Mouse (Mus musculus) CH12.LX (cell line): Measurements from ENCODE around the gene Cenpp.

Experiments
- CTCF ChIP-seq, 2 experiments: IDR thresholded peaks in 1 of 2; conservative IDR thresholded peaks in 1 of 2; 2 replicates each; pipeline ENCODE4 v1.5.1; 2011 to 2012; ENCODE audit warnings: low read depth in 2 of 2, low read length in 2 of 2, improper control_type of control experiment in 1 of 2, inconsistent platforms in 1 of 2, mild to moderate bottlenecking in 1 of 2, moderate library complexity in 1 of 2
- E2F4 ChIP-seq: IDR thresholded peaks from 2 replicates; pipeline ENCODE4 v1.6.1; 2011; ENCODE audit warnings: low read depth, low read length, improper control_type of control experiment; ENCODE audit not compliant: insufficient replicate concordance
- MAX ChIP-seq: IDR thresholded peaks from 2 replicates; pipeline ENCODE4 v1.6.1; 2011; ENCODE audit warnings: low read length, improper control_type of control experiment
- MYC ChIP-seq: IDR thresholded peaks from 2 replicates; pipeline ENCODE4 v1.6.1; 2011; ENCODE audit warnings: low read depth, mild to moderate bottlenecking, improper control_type of control experiment, low read length
- POLR2A ChIP-seq: IDR thresholded peaks from 2 replicates; pipeline ENCODE4 v1.6.1; 2011; ENCODE audit warnings: low read depth, mild to moderate bottlenecking, improper control_type of control experiment, low read length
- POLR2AphosphoS2 ChIP-seq: IDR thresholded peaks from 2 replicates; pipeline ENCODE4 v1.6.1; 2011; ENCODE audit warnings: low read depth, low read length, improper control_type of control experiment
- SIN3A ChIP-seq: IDR thresholded peaks from 2 replicates; pipeline ENCODE4 v1.6.1; 2012; ENCODE audit warnings: low read length, improper control_type of control experiment, inconsistent platforms
- SMC3 ChIP-seq: IDR thresholded peaks from 2 replicates; pipeline ENCODE4 v1.6.1; 2011; ENCODE audit warnings: low read depth, low read length, improper control_type of control experiment
- TCF12 ChIP-seq: IDR thresholded peaks from 2 replicates; pipeline ENCODE4 v1.6.1; 2014; ENCODE audit warnings: low read depth, mild to moderate bottlenecking, inconsistent platforms, low read length, improper control_type of control experiment

DNA sequence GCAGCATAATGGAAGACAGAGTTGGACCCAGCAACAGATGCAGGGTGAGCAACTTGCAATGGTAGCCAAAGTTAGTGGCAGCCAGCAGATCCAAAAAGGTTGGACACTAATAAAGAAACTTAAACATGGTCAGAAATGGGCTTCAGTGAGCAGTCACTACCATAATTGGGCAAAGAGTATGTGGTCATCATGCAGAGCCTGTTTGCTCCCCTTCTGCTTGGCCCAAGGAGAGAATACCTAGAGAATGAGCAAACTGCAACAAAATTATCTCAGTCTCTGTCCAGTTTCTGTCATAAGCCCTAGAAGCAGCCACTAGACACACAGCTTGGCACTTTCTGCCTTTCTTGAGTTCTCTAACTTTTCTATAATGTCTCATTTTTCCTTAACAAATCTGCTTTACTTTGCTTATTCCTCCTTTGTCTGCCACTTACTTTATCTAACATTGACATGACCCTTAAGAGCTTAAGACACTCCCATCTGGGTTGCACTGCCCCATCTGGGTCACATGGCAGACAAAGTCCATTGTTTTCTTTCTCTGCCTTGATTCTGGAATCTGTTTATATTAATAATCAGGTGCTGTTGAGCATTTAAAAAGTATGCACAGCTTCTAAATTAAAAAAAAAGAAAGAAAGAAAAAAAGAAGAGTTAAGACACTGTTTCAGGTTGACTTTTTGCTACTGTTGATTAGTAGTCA lies 8.8 kb downstream of the Cenpp start:
- TF ChIP-seq MAX (no peak), SMC3 (no peak), POLR2A (no peak), SIN3A (no peak), TCF12 (no peak), MYC (no peak), CTCF (conservative IDR thresholded peaks at IDR 0.05 in 1 of 2, IDR thresholded peaks at IDR 0.05 in 1 of 2; ENCODE audit: low read depth in 2 of 2, low read length in 2 of 2) (no peak), POLR2AphosphoS2 (no peak), E2F4 (no peak)
